Mouse (Mus musculus) forebrain, embryonic 12.5 days (tissue): ENCODE data around the gene Fat3. TPM values are rescaled to one million over a fixed set of nuclear protein-coding genes. Genes with fewer than 3 reads are reported as not detected.

ENCODE experiments used
- ATAC-seq: fragments of 200-750 bp; cut with Nextera tagmentation; 2 replicates; pipeline ENCODE4 v1.8.0; 2017; ENCODE audit warnings: moderate TSS enrichment; ENCODE audit not compliant: low FRiP score
- H3K27ac ChIP-seq: fragments of 300-500 bp; sonication (generic); 2 replicates; pipeline ENCODE4 v1.5.1; 2016; ENCODE audit warnings: mild to moderate bottlenecking
- H3K27me3 ChIP-seq: fragments of 300-500 bp; sonication (generic); 2 replicates; pipeline ENCODE4 v1.6.1; 2016; ENCODE audit warnings: mild to moderate bottlenecking
- H3K36me3 ChIP-seq: fragments of 300-500 bp; sonication (generic); replicated peaks from 2 replicates; pipeline ENCODE4 v1.6.1; 2016; ENCODE audit warnings: mild to moderate bottlenecking
- H3K4me1 ChIP-seq: fragments of 300-500 bp; sonication (generic); 2 replicates; pipeline ENCODE4 v1.6.1; 2016
- H3K4me2 ChIP-seq: fragments of 300-500 bp; sonication (generic); 2 replicates; pipeline ENCODE4 v1.6.1; 2016; ENCODE audit warnings: mild to moderate bottlenecking, moderate library complexity
- H3K4me3 ChIP-seq: fragments of 300-500 bp; sonication (generic); replicated peaks from 2 replicates; pipeline ENCODE4 v1.5.1; 2016; ENCODE audit warnings: mild to moderate bottlenecking
- H3K9ac ChIP-seq: fragments of 300-500 bp; sonication (generic); 2 replicates; pipeline ENCODE4 v1.6.1; 2016; ENCODE audit warnings: mild to moderate bottlenecking
- H3K9me3 ChIP-seq: fragments of 300-500 bp; sonication (generic); 2 replicates; pipeline ENCODE4 v1.6.1; 2016
- WGBS: fragments of 180-500 bp; shearing (Covaris S2); methylation state at CpG from one replicate; pipeline ENCODE4 v1.1.7; 2016; 5-methylcytosine and 5-hydroxymethylcytosine counted together
- polyA plus RNA-seq: library from polyadenylated mRNA; unstranded; fragments of >200 nt; fragmentation: Nextera tagmentation; extraction: Ambion mirVana; gene quantifications from 2 replicates; pipeline ENCODE4 v1.2.1, GENCODE M21; 2016

Gene Fat3
- 13.0 and 13.6 TPM in 2 replicates for polyA plus RNA-seq

GRCm38 (mm10) chr9:16501186-16501711 is at the start of gene Fat3:
Gene Fat3 (minus strand): TSS chr9:16501285.
- 0% methylated on average over 21 of the region's 21 CpGs for WGBS
- peak within 1 kb of the TSS; percentile 92 for H3K27ac ChIP-seq

GRCm38 (mm10) chr9:16532884-16533283 is 31.8 kb upstream of the Fat3 start:
- Histone ChIP-seq H3K4me1 (no peaks in the 10 kb centered on the region), H3K27me3 (no peaks in the 10 kb centered on the region), H3K4me3 (no peak overlapping the region), H3K9me3 (no peaks in the 10 kb centered on the region), H3K9ac (no peak overlapping the region), H3K36me3 (no peaks in the 10 kb centered on the region), H3K27ac (no peak overlapping the region), H3K4me2 (no peak overlapping the region)
- ATAC-seq = no peak
- 68% methylated on average over 1 of the region's 1 CpGs for WGBS

More at GRCm38 (mm10) chr9:16501186-16501711, at the start of gene Fat3:
- Histone ChIP-seq H3K9ac (peak within 1 kb of the TSS; percentile 77), H3K36me3 (no peaks in the 10 kb centered on the region), H3K27me3 (peaks cover 10% of the 10 kb centered on the region; the same call in 1 of the 2 replicates), H3K4me1 (peaks cover 23% of the 10 kb centered on the region), H3K9me3 (no peaks in the 10 kb centered on the region), H3K4me3 (peak within 1 kb of the TSS; percentile 68), H3K4me2 (peak within 1 kb of the TSS; percentile 81)
- ATAC-seq = peak; percentile 28; the same call in 1 of the 2 replicates

GRCm38 (mm10) chr9:16517543-16517942 is 16.5 kb upstream of the Fat3 start:
- 53% methylated on average over 1 of the region's 1 CpGs for WGBS
- Histone ChIP-seq H3K9me3 (no peaks in the 10 kb centered on the region), H3K27me3 (no peaks in the 10 kb centered on the region), H3K4me1 (no peaks in the 10 kb centered on the region), H3K9ac (no peak overlapping the region), H3K36me3 (no peaks in the 10 kb centered on the region), H3K4me2 (no peak overlapping the region), H3K4me3 (no peak overlapping the region), H3K27ac (no peak overlapping the region)
- ATAC-seq = no peak

GRCm38 (mm10) chr9:16512005-16512404 is 10.9 kb upstream of the Fat3 start:
- Histone ChIP-seq H3K36me3 (no peaks in the 10 kb centered on the region), H3K4me2 (no peak overlapping the region), H3K27ac (no peak overlapping the region), H3K4me1 (no peaks in the 10 kb centered on the region; the same call in 1 of the 2 replicates), H3K4me3 (no peak overlapping the region), H3K27me3 (no peaks in the 10 kb centered on the region), H3K9me3 (no peaks in the 10 kb centered on the region), H3K9ac (no peak overlapping the region)
- ATAC-seq = no peak
- 43% methylated on average over 1 of the region's 1 CpGs for WGBS

GRCm38 (mm10) chr9:16503776-16504175 is 2.7 kb upstream of the Fat3 start:
- no peaks in the 10 kb centered on the region for H3K36me3 ChIP-seq
- ATAC-seq = no peak
- H3K9me3 ChIP-seq = no peaks in the 10 kb centered on the region
- peaks cover 13% of the 10 kb centered on the region for H3K4me1 ChIP-seq
- WGBS = 79% methylated on average over 2 of the region's 2 CpGs
- no peak overlapping the region for H3K4me2 ChIP-seq
- peaks cover 10% of the 10 kb centered on the region; the same call in 1 of the 2 replicates for H3K27me3 ChIP-seq
- H3K27ac ChIP-seq = no peak overlapping the region
- no peak overlapping the region for H3K9ac ChIP-seq
- no peak overlapping the region for H3K4me3 ChIP-seq

GRCm38 (mm10) chr9:16502673-16503343 is 1.7 kb upstream of the Fat3 start:
- Histone ChIP-seq H3K4me1 (peaks cover 23% of the 10 kb centered on the region), H3K9me3 (no peaks in the 10 kb centered on the region), H3K9ac (peak overlapping the region; percentile 77; the same call in 1 of the 2 replicates), H3K4me2 (peak overlapping the region; percentile 81), H3K27me3 (peaks cover 10% of the 10 kb centered on the region; the same call in 1 of the 2 replicates), H3K27ac (no peak overlapping the region), H3K4me3 (peak overlapping the region; percentile 68), H3K36me3 (no peaks in the 10 kb centered on the region)
- WGBS = 9% methylated on average over 13 of the region's 13 CpGs
- no peak for ATAC-seq

- peak; percentile 85 for ATAC-seq
- Histone ChIP-seq H3K4me2 (peak overlapping the region; percentile 81), H3K27ac (peak overlapping the region; percentile 92), H3K4me1 (peaks cover 23% of the 10 kb centered on the region), H3K36me3 (no peaks in the 10 kb centered on the region), H3K9me3 (no peaks in the 10 kb centered on the region), H3K27me3 (peaks cover 10% of the 10 kb centered on the region; the same call in 1 of the 2 replicates), H3K9ac (peak overlapping the region; percentile 77), H3K4me3 (peak overlapping the region; percentile 68)
- WGBS = under 1% methylated on average over 51 of the region's 52 CpGs
These were observed 1.0 kb upstream of the Fat3 start for GRCm38 (mm10) chr9:16501990-16502672.

GRCm38 (mm10) chr9:16500382-16501185 is 501 bp downstream of the Fat3 start:
- Histone ChIP-seq H3K36me3 (no peaks in the 10 kb centered on the region), H3K27ac (peak overlapping the region; percentile 92), H3K4me2 (peak overlapping the region; percentile 81), H3K27me3 (peaks cover 10% of the 10 kb centered on the region; the same call in 1 of the 2 replicates), H3K9me3 (no peaks in the 10 kb centered on the region), H3K4me1 (peaks cover 23% of the 10 kb centered on the region), H3K4me3 (peak overlapping the region; percentile 68), H3K9ac (peak overlapping the region; percentile 77)
- ATAC-seq = peak; percentile 62
- under 1% methylated on average over 41 of the region's 41 CpGs for WGBS

GRCm38 (mm10) chr9:16499621-16500381 is 1.3 kb downstream of the Fat3 start:
- H3K9ac ChIP-seq = peak overlapping the region; percentile 77
- ATAC-seq = peak; percentile 45
- peak overlapping the region; percentile 68 for H3K4me3 ChIP-seq
- peak overlapping the region; percentile 81 for H3K4me2 ChIP-seq
- WGBS = under 1% methylated on average over 35 of the region's 35 CpGs
- H3K9me3 ChIP-seq = no peaks in the 10 kb centered on the region
- no peaks in the 10 kb centered on the region for H3K36me3 ChIP-seq
- peak overlapping the region; percentile 92 for H3K27ac ChIP-seq
- peaks cover 10% of the 10 kb centered on the region; the same call in 1 of the 2 replicates for H3K27me3 ChIP-seq
- H3K4me1 ChIP-seq = peaks cover 23% of the 10 kb centered on the region

- H3K4me2 ChIP-seq = peak overlapping the region; percentile 81
- peak overlapping the region; percentile 11; the same call in 1 of the 2 replicates for H3K4me3 ChIP-seq
- H3K27me3 ChIP-seq = peaks cover 9% of the 10 kb centered on the region; the same call in 1 of the 2 replicates
- peak overlapping the region; percentile 69 for H3K27ac ChIP-seq
- under 1% methylated on average over 4 of the region's 4 CpGs for WGBS
- no peak for ATAC-seq
- H3K4me1 ChIP-seq = peaks cover 23% of the 10 kb centered on the region
- no peaks in the 10 kb centered on the region for H3K36me3 ChIP-seq
- H3K9ac ChIP-seq = no peak overlapping the region
- no peaks in the 10 kb centered on the region for H3K9me3 ChIP-seq
These were observed 2.2 kb downstream of the Fat3 start for GRCm38 (mm10) chr9:16498876-16499275.

- no peak overlapping the region for H3K4me3 ChIP-seq
- H3K4me1 ChIP-seq = peaks cover 12% of the 10 kb centered on the region
- no peaks in the 10 kb centered on the region for H3K9me3 ChIP-seq
These were observed 3.7 kb downstream of the Fat3 start for GRCm38 (mm10) chr9:16497361-16497760.

More at GRCm38 (mm10) chr9:16497361-16497760, 3.7 kb downstream of the Fat3 start:
- ATAC-seq = no peak
- H3K36me3 ChIP-seq = no peaks in the 10 kb centered on the region
- H3K4me2 ChIP-seq = no peak overlapping the region
- no peak overlapping the region for H3K27ac ChIP-seq
- H3K9ac ChIP-seq = no peak overlapping the region
- whole genome bisulfite sequencing = 91% methylated on average over 1 of the region's 1 CpGs
- H3K27me3 ChIP-seq = no peaks in the 10 kb centered on the region
